Mouse (Mus musculus): ENCODE data around the gene Slc7a1. TPM values are rescaled to one million over a fixed set of nuclear protein-coding genes. Genes with fewer than 3 reads are reported as not detected.
A peak's percentile ranks its signal among the peaks of the same experiment; 100 is the strongest.

The Slc7a1 gene
- polyA plus RNA-seq, 1 experiment from 2014 or later: 23.0 TPM

DNA sequence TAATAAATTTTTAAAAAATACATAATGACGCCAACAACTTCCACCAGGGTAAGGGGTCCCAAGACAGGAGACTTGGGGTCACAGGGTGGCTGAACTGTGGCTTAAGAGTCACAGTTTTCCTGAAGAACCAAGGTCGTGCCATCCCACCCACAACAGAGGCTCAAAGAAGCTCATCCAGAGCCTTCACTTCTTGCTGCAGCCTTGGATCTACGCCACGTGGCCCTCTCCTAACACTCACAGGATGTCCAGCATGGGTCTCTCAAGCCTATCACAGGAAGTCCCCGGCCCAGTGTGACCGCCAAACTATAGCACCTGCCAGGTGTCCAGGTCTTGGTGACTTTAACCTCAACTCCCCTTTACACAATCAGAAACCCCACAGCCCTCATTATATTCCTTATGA lies 42.5 kb downstream of the Slc7a1 start:
- Histone ChIP-seq H3K9ac (ENCODE audit: low read length) (no peak overlapping the region), H3K36me3 (ENCODE audit: control insufficient read depth, insufficient read depth, low read length) (no peaks in the 10 kb centered on the region), H3K9me3 (ENCODE audit: control insufficient read depth, low read length) (0 out of 2 replicates have a peak, but pooled peaks cover 2% of the 10 kb centered on the region), H3K27me3 (ENCODE audit: control insufficient read depth, insufficient read depth, low read length) (no peaks in the 10 kb centered on the region), H3K4me3 (ENCODE audit: control insufficient read depth in 1 of 2, insufficient read depth in 1 of 2, low read depth in 1 of 2, low read length in 2 of 2) (no peak overlapping the region), H3K4me2 (ENCODE audit: low read length) (no peak overlapping the region), H3K27ac (replicated peaks in 1 of 2; ENCODE audit: control insufficient read depth in 1 of 2, insufficient read depth in 1 of 2, low read depth in 2 of 2, low read length in 2 of 2) (no peak overlapping the region), H3K4me1 (ENCODE audit: control insufficient read depth in 2 of 2, insufficient read depth in 2 of 2, low read length in 2 of 2) (peaks cover 37 to 39% of the 10 kb centered on the region in 2 experiments)
- WGBS: 90% methylated on average over 6 of the region's 6 CpGs
- ATAC-seq (ENCODE audit: insufficient number of reproducible peaks, insufficient read depth, low FRiP score, low read depth): no peak

- no peak for ATAC-seq (ENCODE audit: insufficient number of reproducible peaks, insufficient read depth, low FRiP score, low read depth)
- Histone ChIP-seq H3K4me2 (ENCODE audit: low read length) (no peak overlapping the region), H3K4me3 (ENCODE audit: control insufficient read depth in 1 of 2, insufficient read depth in 1 of 2, low read depth in 1 of 2, low read length in 2 of 2) (no peak overlapping the region), H3K36me3 (ENCODE audit: control insufficient read depth, insufficient read depth, low read length) (0 out of 2 replicates have a peak, but pooled peaks cover 6% of the 10 kb centered on the region), H3K9ac (ENCODE audit: low read length) (no peak overlapping the region), H3K9me3 (ENCODE audit: control insufficient read depth, low read length) (0 out of 2 replicates have a peak, but pooled peaks cover 2% of the 10 kb centered on the region), H3K4me1 (ENCODE audit: control insufficient read depth in 2 of 2, insufficient read depth in 2 of 2, low read length in 2 of 2) (peaks cover 24 to 26% of the 10 kb centered on the region in 2 experiments), H3K27ac (replicated peaks in 1 of 2; ENCODE audit: control insufficient read depth in 1 of 2, insufficient read depth in 1 of 2, low read depth in 2 of 2, low read length in 2 of 2) (no peak overlapping the region), H3K27me3 (ENCODE audit: control insufficient read depth, insufficient read depth, low read length) (no peaks in the 10 kb centered on the region)
- 74% methylated on average over 3 of the region's 3 CpGs for WGBS
These were observed 43.9 kb downstream of the Slc7a1 start for GRCm38 (mm10) chr5:148355822-148356221.

DNA sequence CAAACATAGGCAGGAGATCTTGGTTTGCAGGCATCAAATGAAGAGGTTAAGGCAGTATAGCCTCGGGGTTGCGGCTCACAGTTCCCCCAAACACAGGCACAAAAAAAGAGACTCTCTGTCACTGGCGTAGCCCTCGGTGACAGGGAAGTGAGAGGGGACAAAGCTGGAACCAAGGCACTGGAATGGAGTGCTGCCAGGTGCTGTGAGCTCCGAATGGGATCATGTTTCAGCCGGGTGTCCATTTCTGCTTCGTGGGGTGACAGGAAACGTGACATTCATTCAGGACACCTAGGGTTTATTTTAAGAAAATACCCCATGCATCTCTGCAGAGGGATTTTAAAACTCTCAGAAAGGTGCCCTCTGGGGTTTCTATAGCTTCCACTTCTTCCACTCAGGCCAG lies 45.2 kb downstream of the Slc7a1 start:
- no peak for ATAC-seq (ENCODE audit: insufficient number of reproducible peaks, insufficient read depth, low FRiP score, low read depth)
- 0 out of 2 replicates have a peak, but pooled peaks cover 8% of the 10 kb centered on the region for H3K36me3 ChIP-seq (ENCODE audit: control insufficient read depth, insufficient read depth, low read length)
- H3K27ac ChIP-seq (replicated peaks in 1 of 2; ENCODE audit: control insufficient read depth in 1 of 2, insufficient read depth in 1 of 2, low read depth in 2 of 2, low read length in 2 of 2): peak overlapping the region; percentile 54 to 68

GRCm38 (mm10) chr5:148353429-148353828 lies 46.3 kb downstream of the Slc7a1 start:
- WGBS: 70% methylated on average over 16 of the region's 16 CpGs
- peak overlapping the region in 1 of 2 experiments; percentile 54; a peak in 2 of 4 replicates for H3K27ac ChIP-seq (replicated peaks in 1 of 2; ENCODE audit: control insufficient read depth in 1 of 2, insufficient read depth in 1 of 2, low read depth in 2 of 2, low read length in 2 of 2)
- ATAC-seq (ENCODE audit: insufficient number of reproducible peaks, insufficient read depth, low FRiP score, low read depth): no peak

More for the DNA sequence above, 45.2 kb downstream of the Slc7a1 start:
- H3K9me3 ChIP-seq (ENCODE audit: control insufficient read depth, low read length): 0 out of 2 replicates have a peak, but pooled peaks cover 2% of the 10 kb centered on the region
- peak overlapping the region; percentile 32; the same call in 1 of the 2 replicates for H3K4me2 ChIP-seq (ENCODE audit: low read length)
- H3K9ac ChIP-seq (ENCODE audit: low read length): 0 out of 2 replicates have a peak overlapping the region, but pooled peaks have one; percentile 12
- WGBS: 27% methylated on average over 8 of the region's 8 CpGs
- H3K4me3 ChIP-seq (ENCODE audit: control insufficient read depth in 1 of 2, insufficient read depth in 1 of 2, low read depth in 1 of 2, low read length in 2 of 2): no peak overlapping the region
- peaks cover 18 to 21% of the 10 kb centered on the region in 2 experiments for H3K4me1 ChIP-seq (ENCODE audit: control insufficient read depth in 2 of 2, insufficient read depth in 2 of 2, low read length in 2 of 2)
- H3K27me3 ChIP-seq (ENCODE audit: control insufficient read depth, insufficient read depth, low read length): no peaks in the 10 kb centered on the region

DNA sequence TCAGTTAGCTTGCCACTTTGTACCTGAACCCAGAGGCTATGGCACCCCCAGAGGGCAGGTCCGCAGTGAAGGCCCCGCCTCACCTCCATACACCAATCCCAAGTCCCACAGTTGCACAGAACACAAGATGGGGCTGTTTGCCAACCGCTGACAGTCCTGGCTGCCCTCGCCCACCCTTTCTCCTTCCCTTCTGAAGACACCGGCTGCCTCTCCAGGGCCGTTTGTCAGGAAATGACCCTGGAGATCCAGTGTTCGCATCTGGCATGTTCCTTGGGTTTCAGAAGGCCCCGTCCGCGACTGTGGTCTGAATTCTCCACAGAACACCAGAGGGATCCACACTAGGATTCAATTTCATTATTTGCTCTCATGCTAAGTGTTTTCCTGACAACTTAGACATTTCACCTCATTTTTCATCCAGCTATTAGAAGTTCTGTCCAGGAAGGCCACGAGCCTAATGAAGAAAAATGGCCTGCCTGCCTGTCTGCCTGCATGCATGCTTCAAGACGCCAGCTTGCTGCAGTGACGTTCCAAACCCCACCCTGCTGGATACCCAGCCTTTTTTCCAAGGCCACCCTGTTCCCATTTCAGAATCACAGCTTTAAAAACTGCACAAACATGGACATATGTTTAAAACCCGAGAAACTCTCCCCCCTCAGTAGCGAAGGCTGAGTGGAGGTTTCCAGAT lies 50.2 kb downstream of the Slc7a1 start:
- no peak overlapping the region for H3K27ac ChIP-seq (replicated peaks in 1 of 2; ENCODE audit: control insufficient read depth in 1 of 2, insufficient read depth in 1 of 2, low read depth in 2 of 2, low read length in 2 of 2)
- no peak overlapping the region for H3K4me3 ChIP-seq (ENCODE audit: control insufficient read depth in 1 of 2, insufficient read depth in 1 of 2, low read depth in 1 of 2, low read length in 2 of 2)
- H3K9ac ChIP-seq (ENCODE audit: low read length): no peak overlapping the region
- WGBS: 74% methylated on average over 15 of the region's 15 CpGs
- H3K27me3 ChIP-seq (ENCODE audit: control insufficient read depth, insufficient read depth, low read length): no peaks in the 10 kb centered on the region
- H3K36me3 ChIP-seq (ENCODE audit: control insufficient read depth, insufficient read depth, low read length): peaks cover 19% of the 10 kb centered on the region; the same call in 1 of the 2 replicates
- no peak overlapping the region for H3K4me2 ChIP-seq (ENCODE audit: low read length)
- peaks cover 15 to 30% of the 10 kb centered on the region in 2 experiments for H3K4me1 ChIP-seq (ENCODE audit: control insufficient read depth in 2 of 2, insufficient read depth in 2 of 2, low read length in 2 of 2)
- no peak for ATAC-seq (ENCODE audit: insufficient number of reproducible peaks, insufficient read depth, low FRiP score, low read depth)
- H3K9me3 ChIP-seq (ENCODE audit: control insufficient read depth, low read length): no peaks in the 10 kb centered on the region

More at GRCm38 (mm10) chr5:148353429-148353828, 46.3 kb downstream of the Slc7a1 start:
- Histone ChIP-seq H3K27me3 (ENCODE audit: control insufficient read depth, insufficient read depth, low read length) (no peaks in the 10 kb centered on the region), H3K9me3 (ENCODE audit: control insufficient read depth, low read length) (0 out of 2 replicates have a peak, but pooled peaks cover 2% of the 10 kb centered on the region), H3K4me3 (ENCODE audit: control insufficient read depth in 1 of 2, insufficient read depth in 1 of 2, low read depth in 1 of 2, low read length in 2 of 2) (no peak overlapping the region), H3K9ac (ENCODE audit: low read length) (no peak overlapping the region), H3K36me3 (ENCODE audit: control insufficient read depth, insufficient read depth, low read length) (0 out of 2 replicates have a peak, but pooled peaks cover 8% of the 10 kb centered on the region), H3K4me1 (ENCODE audit: control insufficient read depth in 2 of 2, insufficient read depth in 2 of 2, low read length in 2 of 2) (peaks cover 21% of the 10 kb centered on the region in 2 experiments), H3K4me2 (ENCODE audit: low read length) (0 out of 2 replicates have a peak overlapping the region, but pooled peaks have one; percentile 32)

DNA sequence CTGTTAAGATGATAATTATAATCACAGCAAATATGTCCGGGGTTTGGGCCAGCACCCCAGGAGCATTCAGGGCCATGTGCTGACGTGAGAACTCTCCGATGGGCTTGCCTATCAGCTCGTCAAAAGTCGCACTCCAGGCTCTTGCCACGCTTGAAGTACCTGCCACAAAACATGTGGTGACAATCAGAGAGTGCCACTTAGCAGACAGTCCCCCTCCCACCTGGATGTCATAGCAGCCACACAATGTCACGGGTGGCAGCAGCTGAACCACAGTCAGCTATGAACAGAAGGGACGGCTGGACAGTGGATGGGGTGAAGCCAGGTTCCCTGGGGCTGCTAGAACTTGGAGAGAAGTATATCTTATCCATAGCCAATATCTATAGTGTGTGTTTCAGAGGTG lies 51.6 kb downstream of the Slc7a1 start:
- Histone ChIP-seq H3K9me3 (ENCODE audit: control insufficient read depth, low read length) (no peaks in the 10 kb centered on the region), H3K36me3 (ENCODE audit: control insufficient read depth, insufficient read depth, low read length) (peaks cover 19% of the 10 kb centered on the region; the same call in 1 of the 2 replicates), H3K27me3 (ENCODE audit: control insufficient read depth, insufficient read depth, low read length) (no peaks in the 10 kb centered on the region), H3K4me2 (ENCODE audit: low read length) (no peak overlapping the region), H3K9ac (ENCODE audit: low read length) (no peak overlapping the region), H3K4me3 (ENCODE audit: control insufficient read depth in 1 of 2, insufficient read depth in 1 of 2, low read depth in 1 of 2, low read length in 2 of 2) (no peak overlapping the region), H3K4me1 (ENCODE audit: control insufficient read depth in 2 of 2, insufficient read depth in 2 of 2, low read length in 2 of 2) (peaks cover 10 to 29% of the 10 kb centered on the region in 2 experiments), H3K27ac (replicated peaks in 1 of 2; ENCODE audit: control insufficient read depth in 1 of 2, insufficient read depth in 1 of 2, low read depth in 2 of 2, low read length in 2 of 2) (no peak overlapping the region)
- WGBS: 25% methylated on average over 8 of the region's 8 CpGs
- peak; percentile 41; the same call in 1 of the 2 replicates for ATAC-seq (ENCODE audit: insufficient number of reproducible peaks, insufficient read depth, low FRiP score, low read depth)

- no peak overlapping the region for H3K4me2 ChIP-seq (ENCODE audit: low read length)
- H3K27ac ChIP-seq (replicated peaks in 1 of 2; ENCODE audit: control insufficient read depth in 1 of 2, insufficient read depth in 1 of 2, low read depth in 2 of 2, low read length in 2 of 2): no peak overlapping the region
- 88% methylated on average over 8 of the region's 8 CpGs for WGBS
- no peaks in the 10 kb centered on the region for H3K27me3 ChIP-seq (ENCODE audit: control insufficient read depth, insufficient read depth, low read length)
- no peaks in the 10 kb centered on the region for H3K9me3 ChIP-seq (ENCODE audit: control insufficient read depth, low read length)
- H3K4me1 ChIP-seq (ENCODE audit: control insufficient read depth in 2 of 2, insufficient read depth in 2 of 2, low read length in 2 of 2): peaks cover 24 to 44% of the 10 kb centered on the region in 2 experiments
- no peak overlapping the region for H3K9ac ChIP-seq (ENCODE audit: low read length)
- no peak overlapping the region for H3K4me3 ChIP-seq (ENCODE audit: control insufficient read depth in 1 of 2, insufficient read depth in 1 of 2, low read depth in 1 of 2, low read length in 2 of 2)
- ATAC-seq (ENCODE audit: insufficient number of reproducible peaks, insufficient read depth, low FRiP score, low read depth): no peak
- H3K36me3 ChIP-seq (ENCODE audit: control insufficient read depth, insufficient read depth, low read length): peaks cover 13% of the 10 kb centered on the region; the same call in 1 of the 2 replicates
These were observed 53.2 kb downstream of the Slc7a1 start for GRCm38 (mm10) chr5:148346543-148346942.

Data from heart, embryonic 14.5 days (tissue).